ENCODE assay signal across 9 mouse cellular contexts in genomic region chr9:56847523-56847922, GRCm38 (mm10). TPM values are rescaled to one million over a fixed set of nuclear protein-coding genes. Genes with fewer than 3 reads are reported as not detected.
DNase-seq lines count a peak whose midpoint lies in the region; ATAC-seq and TF ChIP-seq lines count a peak whose summit lies in the region.
"Had no signal": no experiment of that assay in that cellular context is flagged by ENCODE, and none has a peak within 500 bp of the region (broad histone marks: within the 10 kb centered on the region; RNA-seq: fewer than 3 reads in every experiment).

No protein-coding gene starts in this region.

- no peaks in the 10 kb centered on the region for H3K36me3 ChIP-seq in heart, embryonic 11.5 days (ENCODE audit: control insufficient read depth, insufficient read depth, low read length)

- peak; percentile 94 for DNase-seq in heart, adult 11 months
- DNase-seq in adipocyte (ENCODE audit: low spot score), result peak; percentile 64
- DNase-seq in gastrocnemius, postnatal 14 days, result peak; percentile 69
- peak; percentile 62 to 78 for DNase-seq in layer of hippocampus, adult 2 months (ENCODE audit: low spot score in 2 of 2)
- peak; percentile 88 for DNase-seq in right cerebral cortex, postnatal 4 days

- 15% methylated on average over 3 of the region's 3 CpGs for WGBS in heart, embryonic 11.5 days (ENCODE audit: insufficient replicate concordance)

- H3K27me3 ChIP-seq in heart, embryonic 11.5 days (ENCODE audit: control insufficient read depth, insufficient read depth, low read length), result peaks cover 11% of the 10 kb centered on the region

- H3K4me1 ChIP-seq in heart, embryonic 11.5 days (ENCODE audit: control insufficient read depth, insufficient read depth, low read length), result peaks cover 21% of the 10 kb centered on the region

- ATAC-seq in heart, embryonic 11.5 days (replicated peaks; ENCODE audit: insufficient number of reproducible peaks, low FRiP score, low TSS enrichment), result no peak
- ATAC-seq in common myeloid progenitor, adult 5-6 weeks (replicated peaks; ENCODE audit: low read depth, poor library complexity, severe bottlenecking), result peak; percentile 77
- peak; percentile 71 for ATAC-seq in megakaryocyte-erythroid progenitor cell, adult 5-6 weeks (replicated peaks; ENCODE audit: low FRiP score, low TSS enrichment, poor library complexity, severe bottlenecking)

- intact Hi-C loops in gastrocnemius, postnatal 14 days (cut with DNase I; ENCODE audit: low total_unique reads), result no loop called here

- peak; percentile 88 for TF ChIP-seq CTCF in layer of hippocampus, adult 2 months (conservative IDR thresholded peaks at IDR 0.05)

- no peak overlapping the region for H3K9ac ChIP-seq in heart, embryonic 11.5 days (ENCODE audit: low read depth, low read length)

- H3K27ac ChIP-seq in heart, embryonic 11.5 days (ENCODE audit: low read depth, low read length), result no peak overlapping the region
- no peak overlapping the region for H3K27ac ChIP-seq in layer of hippocampus, adult 2 months
- H3K27ac ChIP-seq: macrophage had no signal

- H3K9me3 ChIP-seq in heart, embryonic 11.5 days (replicated peaks; ENCODE audit: control insufficient read depth, low read length), result no peaks in the 10 kb centered on the region

- H3K4me2 ChIP-seq in heart, embryonic 11.5 days, result no peak overlapping the region

- no peak overlapping the region for H3K4me3 ChIP-seq in heart, embryonic 11.5 days (ENCODE audit: low read depth, low read length)
- H3K4me3 ChIP-seq in layer of hippocampus, adult 2 months, result no peak overlapping the region

RNA-seq across cellular contexts. Expression of gene Odf3l1, which starts 17.0 kb away (rescaled TPM):
- polyA plus RNA-seq in heart, embryonic 11.5 days (2014; fragmentation: Nextera tagmentation; extraction: Ambion mirVana), result 0.82 and 0.87 TPM in 2 replicates
- total RNA-seq in common myeloid progenitor, adult 5-6 weeks (2017), result not detected in 2 replicates
- under 1 TPM in 1 of 2 experiments, not detected in 1; 0.80 TPM for total RNA-seq in gastrocnemius, postnatal 14 days (2021)
- total RNA-seq in layer of hippocampus, adult 2 months (2021), result not detected
- total RNA-seq in megakaryocyte-erythroid progenitor cell, adult 5-6 weeks (2014; fragmentation: Nextera tagmentation), result not detected in 2 replicates
- not detected in 2 replicates for total RNA-seq in megakaryocyte-erythroid progenitor cell, adult 5-6 weeks (2017)
- polyA plus RNA-seq: macrophage had no signal

RNA-seq across cellular contexts. Expression of gene Cspg4, which starts 17.3 kb away (rescaled TPM):
- polyA plus RNA-seq in heart, embryonic 11.5 days (2014; fragmentation: Nextera tagmentation; extraction: Ambion mirVana), result 18.6 and 22.0 TPM in 2 replicates
- total RNA-seq in common myeloid progenitor, adult 5-6 weeks (2017), result not detected in 2 replicates
- total RNA-seq in gastrocnemius, postnatal 14 days (2021), result 10 to 100 TPM; 13.8 to 20.6 TPM
- 10 to 100 TPM; 17.4 to 18.4 TPM for total RNA-seq in layer of hippocampus, adult 2 months (2021)
- not detected in 2 replicates for total RNA-seq in megakaryocyte-erythroid progenitor cell, adult 5-6 weeks (2014; fragmentation: Nextera tagmentation)
- not detected in 2 replicates for total RNA-seq in megakaryocyte-erythroid progenitor cell, adult 5-6 weeks (2017)
- polyA plus RNA-seq: macrophage had no signal

RNA-seq across cellular contexts. Expression of gene Lingo1, which starts 51.3 kb away (rescaled TPM):
- polyA plus RNA-seq in heart, embryonic 11.5 days (2014; fragmentation: Nextera tagmentation; extraction: Ambion mirVana), result 2.2 and 2.4 TPM in 2 replicates
- total RNA-seq in common myeloid progenitor, adult 5-6 weeks (2017), result not detected in 2 replicates
- total RNA-seq in gastrocnemius, postnatal 14 days (2021), result under 1 TPM; 0.47 to 0.82 TPM
- total RNA-seq in layer of hippocampus, adult 2 months (2021), result 100 to 1,000 TPM; 249 to 268 TPM
- not detected in 2 replicates for total RNA-seq in megakaryocyte-erythroid progenitor cell, adult 5-6 weeks (2014; fragmentation: Nextera tagmentation)
- total RNA-seq in megakaryocyte-erythroid progenitor cell, adult 5-6 weeks (2017), result not detected in 2 replicates
- polyA plus RNA-seq: macrophage had no signal

Comparison
In these comparisons a context has a peak if more than half of its experiments do, and no peak if none do; other contexts are left out.
1. RNA of gene Cspg4, which starts 17.3 kb away (total RNA-seq): 13.8 to 20.6 TPM in gastrocnemius, postnatal 14 days and 17.4 to 18.4 TPM in layer of hippocampus, adult 2 months; not detected in megakaryocyte-erythroid progenitor cell, adult 5-6 weeks and not detected in common myeloid progenitor, adult 5-6 weeks; every median in the first group is over 10 times any median in the second.
2. RNA of gene Lingo1, which starts 51.3 kb away (total RNA-seq): 249 to 268 TPM in layer of hippocampus, adult 2 months; 0.47 to 0.82 TPM in gastrocnemius, postnatal 14 days, not detected in common myeloid progenitor, adult 5-6 weeks and not detected in megakaryocyte-erythroid progenitor cell, adult 5-6 weeks; every median in the first group is over 100 times any median in the second.
3. Peak in every context shown above with its lines, with median percentiles within 50 percentile points of each other: DNase-seq.